Mouse (Mus musculus) myocyte (in vitro differentiated cells): ENCODE measurements around the gene Nhp2.

Source experiments
- CEBPB ChIP-seq: IDR thresholded peaks from 2 replicates; pipeline ENCODE4 v1.6.1; 2011; ENCODE audit warnings: mild to moderate bottlenecking, moderate library complexity; ENCODE audit not compliant: poor library complexity, insufficient read depth, severe bottlenecking
- E2F4 ChIP-seq: IDR thresholded peaks from one replicate; pipeline ENCODE4 v1.6.1; 2011; ENCODE audit warnings: mild to moderate bottlenecking, control low read depth, moderate library complexity; ENCODE audit not compliant: insufficient read depth
- MAX ChIP-seq: IDR thresholded peaks from one replicate; pipeline ENCODE4 v1.6.1; 2011; ENCODE audit warnings: low read depth, mild to moderate bottlenecking, control low read depth
- MYOD1 ChIP-seq, 3 experiments: IDR thresholded peaks; one replicate each; pipeline ENCODE4 v1.6.1; 2011; ENCODE audit warnings: control low read depth in 2 of 3, low read depth in 2 of 3, mild to moderate bottlenecking in 2 of 3, moderate library complexity in 1 of 3; ENCODE audit not compliant: insufficient read length in 2 of 3, control insufficient read depth in 1 of 3
- MYOG ChIP-seq, 3 experiments: IDR thresholded peaks; one replicate each; pipeline ENCODE4 v1.6.1; 2011; ENCODE audit warnings: control low read depth in 2 of 3, low read depth in 2 of 3, mild to moderate bottlenecking in 2 of 3; ENCODE audit not compliant: insufficient read length in 2 of 3, control insufficient read depth in 1 of 3, insufficient read depth in 1 of 3
- POLR2A ChIP-seq: IDR thresholded peaks from one replicate; pipeline ENCODE4 v1.6.1; 2011; ENCODE audit warnings: low read depth, mild to moderate bottlenecking, control low read depth, moderate library complexity; ENCODE audit not compliant: insufficient read length
- POLR2AphosphoS2 ChIP-seq: IDR thresholded peaks from one replicate; pipeline ENCODE4 v1.6.1; 2011; ENCODE audit warnings: low read depth, control low read depth; ENCODE audit not compliant: insufficient read length
- REST ChIP-seq: IDR thresholded peaks from one replicate; pipeline ENCODE4 v1.6.1; 2011; ENCODE audit warnings: mild to moderate bottlenecking, control low read depth, moderate library complexity; ENCODE audit not compliant: insufficient read depth, insufficient read length
- SRF ChIP-seq: IDR thresholded peaks from one replicate; pipeline ENCODE4 v1.6.1; 2011; ENCODE audit warnings: low read depth; ENCODE audit not compliant: control insufficient read depth, insufficient read length
- TCF12 ChIP-seq: IDR thresholded peaks from one replicate; pipeline ENCODE4 v1.6.1; 2011; ENCODE audit warnings: mild to moderate bottlenecking, control low read depth; ENCODE audit not compliant: poor library complexity, insufficient read depth, severe bottlenecking
- TCF3 ChIP-seq: IDR thresholded peaks from one replicate; pipeline ENCODE4 v1.6.1; 2011; ENCODE audit warnings: low read depth, control low read depth; ENCODE audit not compliant: insufficient read length
- USF1 ChIP-seq: IDR thresholded peaks from one replicate; pipeline ENCODE4 v1.6.1; 2011; ENCODE audit warnings: low read depth, mild to moderate bottlenecking, control low read depth, moderate library complexity

- TF ChIP-seq TCF12 (no peak), POLR2A (no peak), USF1 (no peak), E2F4 (no peak), POLR2AphosphoS2 (no peak), MYOD1 (IDR thresholded peaks at IDR 0.05; ENCODE audit: control insufficient read depth in 1 of 3, insufficient read length in 2 of 3, low read depth in 2 of 3) (no peak), MYOG (IDR thresholded peaks at IDR 0.05; ENCODE audit: control insufficient read depth in 1 of 3, insufficient read depth in 1 of 3, insufficient read length in 2 of 3, low read depth in 2 of 3) (no peak), MAX (no peak), TCF3 (no peak), CEBPB (no peak), SRF (no peak), REST (no peak)
Measured at GRCm38 (mm10) chr11:51661867-51662365, 42.4 kb downstream of the Nhp2 start.
